Mouse (Mus musculus): ENCODE data around the gene Asxl1. TPM values are rescaled to one million over a fixed set of nuclear protein-coding genes. Genes with fewer than 3 reads are reported as not detected.

The Asxl1 gene
- polyA plus RNA-seq, 1 experiment from 2014 or later = 12.3 TPM

GRCm38 (mm10) chr2:153375380-153375779, 29.8 kb downstream of the Asxl1 start:
- H3K27me3 ChIP-seq = no peaks in the 10 kb centered on the region
- 77% methylated on average over 2 of the region's 2 CpGs for WGBS
- no peak overlapping the region for H3K4me3 ChIP-seq (replicated peaks)
- H3K36me3 ChIP-seq = peaks cover 19% of the 10 kb centered on the region
- H3K9ac ChIP-seq = no peak overlapping the region
- H3K27ac ChIP-seq (replicated peaks) = no peak overlapping the region
- no peaks in the 10 kb centered on the region for H3K4me1 ChIP-seq
- no peak for ATAC-seq (ENCODE audit: insufficient number of reproducible peaks, low FRiP score, low TSS enrichment, low read depth)
- no peak overlapping the region for H3K4me2 ChIP-seq (replicated peaks)
- H3K9me3 ChIP-seq (replicated peaks) = no peaks in the 10 kb centered on the region

GRCm38 (mm10) chr2:153380479-153380878, 34.9 kb downstream of the Asxl1 start:
- Histone ChIP-seq H3K4me2 (replicated peaks) (no peak overlapping the region), H3K27me3 (no peaks in the 10 kb centered on the region), H3K9ac (no peak overlapping the region), H3K4me3 (replicated peaks) (no peak overlapping the region), H3K4me1 (no peaks in the 10 kb centered on the region), H3K9me3 (replicated peaks) (no peaks in the 10 kb centered on the region), H3K36me3 (peaks cover 39% of the 10 kb centered on the region), H3K27ac (replicated peaks) (no peak overlapping the region)
- ATAC-seq (ENCODE audit: insufficient number of reproducible peaks, low FRiP score, low TSS enrichment, low read depth) = no peak
- 90% methylated on average over 1 of the region's 1 CpGs for WGBS

- Histone ChIP-seq H3K4me1 (no peaks in the 10 kb centered on the region), H3K4me3 (replicated peaks) (no peak overlapping the region), H3K36me3 (peaks cover 60% of the 10 kb centered on the region), H3K4me2 (replicated peaks) (no peak overlapping the region), H3K27ac (replicated peaks) (no peak overlapping the region), H3K27me3 (no peaks in the 10 kb centered on the region), H3K9ac (no peak overlapping the region), H3K9me3 (replicated peaks) (no peaks in the 10 kb centered on the region)
- 92% methylated on average over 2 of the region's 2 CpGs for WGBS
- ATAC-seq (ENCODE audit: insufficient number of reproducible peaks, low FRiP score, low TSS enrichment, low read depth) = no peak
Observed at GRCm38 (mm10) chr2:153389831-153390230, 44.2 kb downstream of the Asxl1 start.

GRCm38 (mm10) chr2:153393045-153393444, 47.4 kb downstream of the Asxl1 start:
- WGBS = 92% methylated on average over 10 of the region's 10 CpGs

GRCm38 (mm10) chr2:153397790-153398515, 52.3 kb downstream of the Asxl1 start:
- ATAC-seq (ENCODE audit: insufficient number of reproducible peaks, low FRiP score, low TSS enrichment, low read depth) = no peak
- no peak overlapping the region for H3K9ac ChIP-seq
- H3K27ac ChIP-seq (replicated peaks) = no peak overlapping the region
- H3K36me3 ChIP-seq = peaks cover 96% of the 10 kb centered on the region
- no peak overlapping the region for H3K4me3 ChIP-seq (replicated peaks)
- H3K4me2 ChIP-seq (replicated peaks) = no peak overlapping the region
- 85% methylated on average over 11 of the region's 11 CpGs for WGBS
- H3K27me3 ChIP-seq = no peaks in the 10 kb centered on the region
- H3K4me1 ChIP-seq = no peaks in the 10 kb centered on the region
- H3K9me3 ChIP-seq (replicated peaks) = no peaks in the 10 kb centered on the region

More at GRCm38 (mm10) chr2:153393045-153393444, 47.4 kb downstream of the Asxl1 start:
- Histone ChIP-seq H3K9me3 (replicated peaks) (no peaks in the 10 kb centered on the region), H3K27ac (replicated peaks) (no peak overlapping the region), H3K27me3 (no peaks in the 10 kb centered on the region), H3K4me2 (replicated peaks) (no peak overlapping the region), H3K36me3 (peaks cover 72% of the 10 kb centered on the region), H3K4me1 (no peaks in the 10 kb centered on the region), H3K9ac (no peak overlapping the region), H3K4me3 (replicated peaks) (no peak overlapping the region)
- no peak for ATAC-seq (ENCODE audit: insufficient number of reproducible peaks, low FRiP score, low TSS enrichment, low read depth)

- Histone ChIP-seq H3K27ac (replicated peaks) (no peak overlapping the region), H3K9ac (no peak overlapping the region), H3K4me1 (no peaks in the 10 kb centered on the region), H3K4me3 (replicated peaks) (no peak overlapping the region), H3K27me3 (no peaks in the 10 kb centered on the region), H3K4me2 (replicated peaks) (no peak overlapping the region), H3K36me3 (peaks cover 84% of the 10 kb centered on the region), H3K9me3 (replicated peaks) (no peaks in the 10 kb centered on the region)
- no peak for ATAC-seq (ENCODE audit: insufficient number of reproducible peaks, low FRiP score, low TSS enrichment, low read depth)
- 83% methylated on average over 15 of the region's 15 CpGs for WGBS
Observed at GRCm38 (mm10) chr2:153399166-153399565, 53.5 kb downstream of the Asxl1 start.

- Histone ChIP-seq H3K4me3 (replicated peaks) (no peak overlapping the region), H3K36me3 (peaks cover 45% of the 10 kb centered on the region), H3K4me1 (no peaks in the 10 kb centered on the region), H3K4me2 (replicated peaks) (no peak overlapping the region), H3K27me3 (no peaks in the 10 kb centered on the region), H3K9me3 (replicated peaks) (no peaks in the 10 kb centered on the region), H3K9ac (no peak overlapping the region), H3K27ac (replicated peaks) (no peak overlapping the region)
- no peak for ATAC-seq (ENCODE audit: insufficient number of reproducible peaks, low FRiP score, low TSS enrichment, low read depth)
- WGBS = 91% methylated on average over 3 of the region's 3 CpGs
Observed at GRCm38 (mm10) chr2:153404062-153404461, 58.4 kb downstream of the Asxl1 start.

- H3K4me2 ChIP-seq (replicated peaks) = no peak overlapping the region
- no peaks in the 10 kb centered on the region for H3K9me3 ChIP-seq (replicated peaks)
- no peak overlapping the region for H3K4me3 ChIP-seq (replicated peaks)
- no peak for ATAC-seq (ENCODE audit: insufficient number of reproducible peaks, low FRiP score, low TSS enrichment, low read depth)
- 80% methylated on average over 3 of the region's 3 CpGs for WGBS
- H3K9ac ChIP-seq = no peak overlapping the region
- peaks cover 44% of the 10 kb centered on the region for H3K36me3 ChIP-seq
- H3K27ac ChIP-seq (replicated peaks) = no peak overlapping the region
- no peaks in the 10 kb centered on the region for H3K4me1 ChIP-seq
- no peaks in the 10 kb centered on the region for H3K27me3 ChIP-seq
Observed at GRCm38 (mm10) chr2:153404882-153405281, 59.3 kb downstream of the Asxl1 start.

GRCm38 (mm10) chr2:153406882-153407281, 61.3 kb downstream of the Asxl1 start:
- H3K4me2 ChIP-seq (replicated peaks) = no peak overlapping the region
- no peaks in the 10 kb centered on the region for H3K9me3 ChIP-seq (replicated peaks)
- H3K4me1 ChIP-seq = no peaks in the 10 kb centered on the region
- H3K36me3 ChIP-seq = peaks cover 43% of the 10 kb centered on the region
- no peaks in the 10 kb centered on the region for H3K27me3 ChIP-seq
- H3K27ac ChIP-seq (replicated peaks) = 0 out of 2 replicates have a peak overlapping the region, but pooled peaks have one; percentile 22
- 78% methylated on average over 6 of the region's 6 CpGs for WGBS
- H3K9ac ChIP-seq = no peak overlapping the region
- ATAC-seq (ENCODE audit: insufficient number of reproducible peaks, low FRiP score, low TSS enrichment, low read depth) = no peak
- no peak overlapping the region for H3K4me3 ChIP-seq (replicated peaks)

GRCm38 (mm10) chr2:153408971-153409370, 63.3 kb downstream of the Asxl1 start:
- Histone ChIP-seq H3K27me3 (no peaks in the 10 kb centered on the region), H3K9ac (no peak overlapping the region), H3K27ac (replicated peaks) (no peak overlapping the region), H3K4me1 (no peaks in the 10 kb centered on the region), H3K4me3 (replicated peaks) (no peak overlapping the region), H3K4me2 (replicated peaks) (no peak overlapping the region), H3K36me3 (peaks cover 46% of the 10 kb centered on the region), H3K9me3 (replicated peaks) (no peaks in the 10 kb centered on the region)
- WGBS = 60% methylated on average over 3 of the region's 3 CpGs
- ATAC-seq (ENCODE audit: insufficient number of reproducible peaks, low FRiP score, low TSS enrichment, low read depth) = no peak

GRCm38 (mm10) chr2:153411557-153411956, 65.9 kb downstream of the Asxl1 start:
- no peaks in the 10 kb centered on the region for H3K4me1 ChIP-seq
- H3K9ac ChIP-seq = no peak overlapping the region
- no peak overlapping the region for H3K4me2 ChIP-seq (replicated peaks)
- 81% methylated on average over 9 of the region's 9 CpGs for WGBS
- H3K36me3 ChIP-seq = peaks cover 62% of the 10 kb centered on the region
- no peaks in the 10 kb centered on the region for H3K9me3 ChIP-seq (replicated peaks)
- ATAC-seq (ENCODE audit: insufficient number of reproducible peaks, low FRiP score, low TSS enrichment, low read depth) = no peak
- H3K4me3 ChIP-seq (replicated peaks) = no peak overlapping the region
- H3K27ac ChIP-seq (replicated peaks) = no peak overlapping the region
- no peaks in the 10 kb centered on the region for H3K27me3 ChIP-seq

GRCm38 (mm10) chr2:153412563-153412962, 66.9 kb downstream of the Asxl1 start:
- H3K36me3 ChIP-seq = peaks cover 71% of the 10 kb centered on the region
- ATAC-seq (ENCODE audit: insufficient number of reproducible peaks, low FRiP score, low TSS enrichment, low read depth) = no peak
- no peaks in the 10 kb centered on the region for H3K9me3 ChIP-seq (replicated peaks)
- H3K27ac ChIP-seq (replicated peaks) = no peak overlapping the region
- H3K27me3 ChIP-seq = no peaks in the 10 kb centered on the region
- no peaks in the 10 kb centered on the region for H3K4me1 ChIP-seq
- H3K4me2 ChIP-seq (replicated peaks) = no peak overlapping the region
- 68% methylated on average over 6 of the region's 6 CpGs for WGBS
- H3K4me3 ChIP-seq (replicated peaks) = no peak overlapping the region
- no peak overlapping the region for H3K9ac ChIP-seq

Measured in embryonic facial prominence, embryonic 15.5 days (tissue).